Mouse (Mus musculus) ES-E14 (cell line): ENCODE measurements around the gene Vat1. TPM values are rescaled to one million over a fixed set of nuclear protein-coding genes. Genes with fewer than 3 reads are reported as not detected.
A peak's percentile ranks its signal among the peaks of the same experiment; 100 is the strongest.
"Not testable (repeated sequence)": the region's sequence is repeated elsewhere in the genome, so short reads cannot be mapped to it uniquely, and the experiment has no call there.

Experiments used
- DNase-seq: peaks from one replicate; pipeline ENCODE4 v3.0.0-alpha.2; 2013; ENCODE audit warnings: low read depth, low spot score
- H3K27ac ChIP-seq: 2 replicates; pipeline ENCODE4 v1.5.1; 2012; ENCODE audit warnings: low read depth, mild to moderate bottlenecking, low read length, moderate library complexity, mixed read lengths; ENCODE audit not compliant: poor library complexity, insufficient read depth, severe bottlenecking
- H3K36me3 ChIP-seq: 2 replicates; pipeline ENCODE4 v1.6.1; 2012; ENCODE audit warnings: mild to moderate bottlenecking, low read length, moderate library complexity, mixed read lengths; ENCODE audit not compliant: control insufficient read depth, poor library complexity, insufficient read depth, severe bottlenecking
- H3K4me1 ChIP-seq, 2 experiments: fragments of 150-350 bp in 1 of 2; sonication (generic) in 1 of 2; 2 replicates each; pipeline ENCODE4 v1.6.1; 2012; ENCODE audit warnings: low read length in 2 of 2, mild to moderate bottlenecking in 1 of 2, mixed read lengths in 1 of 2; ENCODE audit not compliant: control insufficient read depth in 2 of 2, insufficient read depth in 2 of 2, poor library complexity in 1 of 2
- H3K4me3 ChIP-seq, 2 experiments: fragments of 150-350 bp in 1 of 2; sonication (generic) in 1 of 2; 2 replicates each; pipeline ENCODE4 v1.5.1; 2012; ENCODE audit warnings: low read length in 2 of 2, low read depth in 1 of 2, mild to moderate bottlenecking in 1 of 2, mixed read lengths in 1 of 2; ENCODE audit not compliant: insufficient read depth in 1 of 2, poor library complexity in 1 of 2, severe bottlenecking in 1 of 2
- H3K9ac ChIP-seq: 2 replicates; pipeline ENCODE4 v1.6.1; 2012; ENCODE audit warnings: low read depth, mild to moderate bottlenecking, low read length, mixed read lengths; ENCODE audit not compliant: poor library complexity, insufficient read depth, severe bottlenecking
- H3K9me3 ChIP-seq: fragments of 150-350 bp; sonication (generic); 2 replicates; pipeline ENCODE4 v1.6.1; 2012; ENCODE audit warnings: low read depth, mild to moderate bottlenecking, low read length; ENCODE audit not compliant: control insufficient read depth, insufficient read depth
- CHD2 ChIP-seq: IDR thresholded peaks from 2 replicates; pipeline ENCODE4 v1.6.1; 2014; ENCODE audit warnings: mild to moderate bottlenecking, low read depth, low read length, inconsistent platforms
- HCFC1 ChIP-seq: IDR thresholded peaks from 2 replicates; pipeline ENCODE4 v1.6.1; 2012; ENCODE audit warnings: low read length, inconsistent platforms, borderline replicate concordance; ENCODE audit not compliant: insufficient read depth
- MAFK ChIP-seq: IDR thresholded peaks from 2 replicates; pipeline ENCODE4 v1.6.1; 2014; ENCODE audit warnings: mild to moderate bottlenecking, low read depth, low read length, inconsistent platforms; ENCODE audit not compliant: insufficient read depth
- ZC3H11A ChIP-seq: IDR thresholded peaks from 2 replicates; pipeline ENCODE4 v1.6.1; 2012; ENCODE audit warnings: low read depth, mild to moderate bottlenecking, inconsistent platforms, low read length, borderline replicate concordance
- ZNF384 ChIP-seq: IDR thresholded peaks from 2 replicates; pipeline ENCODE4 v1.6.1; 2012; ENCODE audit warnings: low read depth, low read length, inconsistent platforms
- in situ Hi-C, 2 experiments: fragments of 600-800 bp; cut with MboI; formaldehyde crosslinking; loops; one replicate each; pipeline ENCODE4 v1.15.1; 2025; ENCODE audit warnings: low sequenced_read_pairs in 2 of 2, inconsistent platforms in 1 of 2; ENCODE audit not compliant: unreplicated experiment in 2 of 2
- total RNA-seq: library from RNA; depleted of rRNA; stranded (reverse); fragments of 300-350 nt; gene quantifications from 2 replicates; pipeline ENCODE4 v1.2.3, GENCODE M21; 2012

The Vat1 gene
- total RNA-seq, 1 experiment = 57.5 TPM

DNA sequence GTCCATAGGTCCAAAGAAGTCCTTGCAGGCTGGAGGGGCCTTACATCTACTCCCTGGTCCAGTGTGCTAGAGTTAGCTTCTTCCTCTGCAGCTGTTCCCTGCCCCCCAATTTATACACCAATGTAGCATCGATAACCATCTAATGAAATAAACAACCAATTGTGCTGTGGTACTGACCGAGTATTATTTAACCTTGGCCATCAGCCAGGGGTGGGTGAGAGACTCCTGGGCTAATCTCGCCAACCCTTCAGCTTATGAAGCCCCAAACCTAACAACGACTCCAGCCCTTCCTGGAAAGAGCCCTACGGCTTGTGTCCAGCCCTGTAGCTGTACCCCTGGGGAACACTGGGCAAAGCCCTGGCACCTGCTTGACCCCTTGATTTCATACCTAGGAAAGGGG is 8.3 kb upstream of the Vat1 start:
- Histone ChIP-seq H3K27ac (no peak overlapping the region), H3K9me3 (no peaks in the 10 kb centered on the region), H3K9ac (no peak overlapping the region), H3K4me1 (peaks cover 14 to 25% of the 10 kb centered on the region in 2 experiments), H3K4me3 (no peak overlapping the region), H3K36me3 (no peaks in the 10 kb centered on the region)
- in situ Hi-C loops = no loop called here
- TF ChIP-seq CHD2 (no peak), ZC3H11A (no peak), MAFK (no peak)
- DNase-seq = no peak

DNA sequence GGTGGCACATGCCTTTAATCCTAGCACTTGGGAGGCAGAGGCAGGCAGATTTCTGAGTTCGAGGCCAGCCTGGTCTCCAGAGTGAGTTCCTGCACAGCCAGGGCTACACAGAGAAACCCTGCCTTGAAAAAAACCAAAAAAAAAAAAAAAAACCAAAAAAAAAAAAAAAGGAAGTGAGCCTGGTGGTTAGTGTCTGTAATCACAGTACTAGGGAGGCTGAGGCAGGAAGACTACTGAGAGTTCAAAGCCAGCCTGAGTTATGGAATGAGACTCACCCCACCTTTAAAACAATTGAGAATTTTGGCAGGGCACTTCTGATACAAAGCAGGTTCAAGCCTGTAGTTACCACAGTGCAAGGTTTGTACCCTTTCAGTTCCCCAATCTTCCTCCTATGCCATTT is 7.7 kb upstream of the Vat1 start:
- in situ Hi-C loops, H3K36me3 ChIP-seq, H3K9ac ChIP-seq, H3K9me3 ChIP-seq, H3K27ac ChIP-seq, H3K4me3 ChIP-seq, DNase-seq: not testable (repeated sequence)
- TF ChIP-seq ZNF384 = peak; percentile 23; the same call in 1 of the 2 replicates
- H3K4me1 ChIP-seq = peaks cover 12 to 22% of the 10 kb centered on the region in 2 experiments

DNA sequence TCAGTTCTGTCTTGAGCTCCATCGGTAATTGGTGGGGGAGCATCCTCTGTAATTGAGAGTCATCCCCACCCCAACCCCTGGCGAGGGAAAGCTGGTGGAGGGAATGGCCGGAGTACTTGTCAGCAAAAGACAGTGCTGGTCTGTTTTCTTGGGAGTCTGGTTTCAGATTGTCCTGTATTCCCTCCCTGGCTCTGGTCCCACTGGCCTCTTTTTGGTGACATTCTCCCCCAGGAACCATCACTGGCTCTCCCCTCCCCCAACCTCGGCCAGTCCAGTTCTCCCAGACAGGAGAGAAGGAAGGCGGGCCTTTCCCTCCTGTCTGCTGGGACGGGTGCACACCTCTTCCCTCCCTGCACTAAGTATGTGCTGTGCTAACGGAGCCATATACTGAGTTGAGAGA is 6.3 kb upstream of the Vat1 start:
- no peak for DNase-seq
- no peaks in the 10 kb centered on the region for H3K9me3 ChIP-seq
- in situ Hi-C loops = no loop called here
- H3K4me1 ChIP-seq = peaks cover 4 to 16% of the 10 kb centered on the region in 2 experiments
- no peaks in the 10 kb centered on the region for H3K36me3 ChIP-seq
- H3K9ac ChIP-seq = no peak overlapping the region
- TF ChIP-seq CHD2 (no peak), HCFC1 (no peak)
- no peak overlapping the region for H3K4me3 ChIP-seq
- no peak overlapping the region for H3K27ac ChIP-seq

DNA sequence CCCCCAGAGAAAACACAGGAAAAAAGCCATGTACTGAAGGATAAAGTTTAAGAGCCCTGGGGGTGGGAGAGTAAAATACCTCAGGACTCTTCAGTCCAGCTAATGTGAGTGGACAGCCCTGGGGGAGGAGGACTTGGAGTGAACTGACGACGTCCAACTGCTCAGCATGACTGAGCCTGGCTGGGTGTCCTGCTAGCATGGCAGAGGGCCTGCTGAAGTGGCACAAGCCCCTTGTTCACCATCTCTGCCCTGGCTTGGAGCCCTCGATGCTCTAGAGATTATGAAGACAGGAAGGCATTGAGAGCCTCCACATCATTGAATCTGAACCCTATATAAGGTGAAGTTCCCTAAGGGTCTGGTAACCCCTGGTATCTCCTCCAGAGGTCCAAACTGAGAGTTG is 5.9 kb upstream of the Vat1 start:
- no peak for DNase-seq
- no peaks in the 10 kb centered on the region for H3K9me3 ChIP-seq
- H3K4me1 ChIP-seq = peaks cover 4 to 13% of the 10 kb centered on the region in 2 experiments
- TF ChIP-seq CHD2 (no peak), HCFC1 (no peak), ZC3H11A (no peak), MAFK (no peak), ZNF384 (no peak)
- no peak overlapping the region for H3K27ac ChIP-seq
- H3K9ac ChIP-seq = no peak overlapping the region
- no peaks in the 10 kb centered on the region for H3K36me3 ChIP-seq
- no peak overlapping the region for H3K4me3 ChIP-seq
- in situ Hi-C loops = no loop called here

DNA sequence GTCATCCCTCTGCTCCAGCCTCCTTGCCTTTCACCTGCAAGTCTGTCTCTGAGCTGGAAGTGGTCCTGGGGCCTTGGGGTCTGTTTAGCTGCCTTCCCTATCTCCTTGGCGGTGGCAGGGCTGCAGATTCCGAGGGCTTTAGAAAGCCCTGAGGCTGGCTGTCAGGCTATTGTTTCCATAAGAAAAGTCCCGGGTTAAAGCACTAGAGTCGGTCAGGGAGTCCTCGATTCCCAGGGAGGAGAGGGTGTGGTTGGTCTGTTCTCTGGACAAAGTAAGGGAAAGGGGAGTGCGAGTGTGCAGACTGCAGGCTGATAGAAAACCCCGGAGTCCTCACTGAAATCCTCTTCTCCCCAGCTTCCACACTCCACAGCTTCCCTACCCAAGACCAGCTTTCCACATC is 4.2 kb upstream of the Vat1 start:
- H3K4me1 ChIP-seq = peaks cover 5 to 15% of the 10 kb centered on the region in 2 experiments
- H3K27ac ChIP-seq = no peak overlapping the region
- TF ChIP-seq HCFC1 (no peak), ZC3H11A (no peak), ZNF384 (no peak), CHD2 (no peak), MAFK (no peak)
- no peaks in the 10 kb centered on the region for H3K36me3 ChIP-seq
- in situ Hi-C loops = no loop called here
- H3K9me3 ChIP-seq = no peaks in the 10 kb centered on the region
- no peak for DNase-seq
- no peak overlapping the region for H3K9ac ChIP-seq
- no peak overlapping the region for H3K4me3 ChIP-seq
